Mouse (Mus musculus): Measurements from ENCODE around the gene Actr10.

The Actr10 gene

DNA sequence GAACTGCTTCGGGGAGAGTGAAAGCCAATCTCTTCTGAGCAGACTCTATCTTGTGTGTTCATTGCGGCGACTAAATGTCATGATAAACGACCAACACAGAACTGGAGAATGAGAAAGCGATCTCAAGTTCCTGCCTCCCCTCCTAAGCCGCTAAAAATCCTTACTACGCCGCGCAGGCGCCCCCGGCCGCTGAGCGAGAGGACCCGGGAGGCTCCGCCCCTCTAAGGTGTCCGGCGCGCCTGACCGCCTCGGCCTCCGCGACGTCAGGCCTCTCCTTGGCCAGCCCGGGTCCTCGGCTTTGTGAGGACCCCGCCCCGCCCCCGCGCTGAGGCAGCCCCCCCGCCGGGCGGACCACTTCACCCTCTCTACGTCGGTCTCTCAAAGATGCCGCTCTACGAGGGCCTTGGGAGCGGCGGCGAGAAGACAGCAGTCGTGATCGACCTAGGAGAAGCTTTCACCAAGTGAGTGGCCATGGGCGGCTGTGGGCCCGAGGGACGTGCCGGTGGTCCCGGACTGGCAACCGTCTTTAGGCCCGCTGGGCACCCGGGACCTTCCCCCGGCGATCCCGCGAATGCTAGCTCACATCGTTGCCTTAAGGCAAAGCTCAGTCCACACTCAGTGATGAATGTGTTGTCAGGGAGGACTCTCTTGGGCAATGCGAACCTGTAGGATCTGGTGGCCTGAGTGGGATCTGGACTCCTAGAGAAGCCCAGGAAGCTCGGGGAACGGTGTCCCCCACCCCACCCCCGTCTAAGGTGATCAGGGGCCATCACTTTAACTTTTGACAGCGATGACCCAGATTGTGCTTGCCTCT, at the start of gene Actr10:
Actr10 (plus strand) TSS at position 287 of the 814 bp plus-strand sequence.
- DNase-seq (ENCODE audit: low read depth, low spot score) = peak; percentile 95

DNA sequence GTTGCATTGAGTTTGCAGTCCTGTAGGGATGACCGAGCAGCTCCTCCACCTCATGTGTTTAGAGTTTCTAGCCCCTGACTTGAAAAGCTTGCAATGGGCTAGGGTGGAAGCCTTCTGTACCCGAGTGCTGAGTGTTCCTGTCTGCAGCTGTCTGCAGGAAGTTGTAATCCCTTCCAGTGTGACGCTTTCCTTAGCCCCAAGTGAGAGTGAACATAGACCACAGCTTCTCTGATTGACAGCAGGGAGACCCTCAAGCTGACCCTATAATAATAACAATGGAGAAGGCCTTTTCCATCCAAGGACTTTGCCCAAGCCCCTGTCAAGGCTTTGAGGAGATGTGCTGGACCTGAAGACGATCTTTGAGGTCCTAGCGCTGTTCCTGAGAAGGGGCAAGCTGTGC, 47.3 kb upstream of the Actr10 start:
- no peak for DNase-seq (ENCODE audit: low read depth, low spot score)

DNA sequence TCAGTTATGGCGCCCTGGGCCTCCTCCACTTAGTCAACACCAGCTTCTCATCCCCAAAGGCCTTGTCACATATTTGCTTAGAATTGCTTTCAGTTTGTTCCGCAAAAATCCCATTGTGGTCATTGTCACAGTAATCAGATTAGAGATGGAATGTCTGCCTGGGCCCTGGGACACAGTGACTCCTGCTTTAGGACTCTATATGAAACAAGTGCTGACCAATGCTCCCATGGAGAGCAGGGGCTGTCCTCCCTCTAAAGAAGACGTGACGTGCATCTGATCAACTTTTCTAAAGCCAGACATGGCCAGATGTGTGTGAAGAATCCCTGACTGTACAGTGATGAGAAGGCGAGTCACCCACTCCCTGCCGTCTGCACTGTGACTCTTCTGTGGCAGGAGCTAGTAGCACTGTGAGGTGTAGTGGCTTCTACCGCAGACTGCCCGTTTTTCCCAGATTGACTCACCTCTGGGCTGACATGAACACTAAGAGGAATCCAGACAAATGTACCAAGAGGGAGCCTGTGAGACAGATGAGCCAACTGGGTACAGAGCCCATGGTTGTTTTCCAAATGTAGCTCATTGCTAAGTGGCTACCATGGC, 46.7 kb upstream of the Actr10 start:
- DNase-seq (ENCODE audit: low read depth, low spot score) = no peak

DNA sequence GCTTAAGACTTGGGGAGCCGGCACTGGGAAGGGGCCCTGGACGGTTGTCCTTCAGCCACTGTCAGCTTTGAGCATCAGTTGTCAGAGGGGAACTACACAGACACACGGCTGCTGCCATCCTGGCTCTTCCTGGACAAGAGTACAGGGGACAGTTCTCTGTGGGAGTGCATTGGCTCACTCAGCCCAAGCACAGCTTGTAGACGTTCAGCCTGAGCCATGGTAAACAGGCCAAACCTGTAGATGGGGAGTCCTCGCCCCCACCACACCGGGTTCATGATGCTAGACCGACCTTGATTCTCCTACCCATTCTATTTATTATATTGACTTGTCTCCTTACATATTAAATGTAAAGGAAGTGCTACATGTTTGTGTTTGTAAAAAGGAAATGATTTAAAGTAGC, 42.4 kb upstream of the Actr10 start:
- DNase-seq (ENCODE audit: low read depth, low spot score) = no peak

DNA sequence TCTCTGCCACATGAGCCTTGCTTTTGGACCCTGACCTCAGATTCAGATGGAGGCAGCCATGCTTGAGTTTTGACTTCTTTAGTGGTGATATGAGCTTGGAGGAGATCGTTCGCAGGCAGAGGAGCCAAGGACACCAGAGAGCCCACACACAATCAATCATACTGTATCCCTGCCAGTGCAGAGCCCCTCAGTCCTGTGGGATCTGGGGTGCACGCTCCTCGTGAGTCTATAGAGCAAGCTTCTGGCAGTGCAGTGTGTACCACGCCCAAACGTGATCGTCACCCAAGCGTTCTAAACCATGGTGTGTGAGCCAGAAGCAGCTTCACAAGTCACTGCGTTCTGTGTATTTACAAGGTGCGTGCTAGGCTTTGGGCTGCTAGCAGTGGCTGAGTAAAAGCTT, 41.6 kb upstream of the Actr10 start:
- DNase-seq (ENCODE audit: low read depth, low spot score) = no peak

DNA sequence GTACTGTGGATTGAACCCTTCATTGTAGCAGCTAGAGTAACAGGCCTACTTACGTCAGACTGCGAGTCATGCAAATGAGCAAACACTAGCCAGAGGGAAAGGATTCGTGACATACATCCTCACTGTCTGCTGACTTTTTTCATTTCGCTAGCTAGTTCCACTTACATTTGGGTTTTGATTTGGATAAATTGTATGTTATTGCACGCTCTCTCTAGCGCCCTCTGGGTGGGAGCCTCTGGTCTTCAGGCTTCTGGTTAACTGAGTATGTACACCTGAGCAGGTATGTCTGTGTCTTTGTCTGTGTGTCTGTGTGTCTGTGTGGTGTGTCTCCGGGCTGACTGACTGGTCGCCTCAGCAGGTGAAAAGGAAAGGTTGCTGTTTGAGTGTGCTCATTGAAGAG, 40.2 kb upstream of the Actr10 start:
- peak; percentile 17 for DNase-seq (ENCODE audit: low read depth, low spot score)

DNA sequence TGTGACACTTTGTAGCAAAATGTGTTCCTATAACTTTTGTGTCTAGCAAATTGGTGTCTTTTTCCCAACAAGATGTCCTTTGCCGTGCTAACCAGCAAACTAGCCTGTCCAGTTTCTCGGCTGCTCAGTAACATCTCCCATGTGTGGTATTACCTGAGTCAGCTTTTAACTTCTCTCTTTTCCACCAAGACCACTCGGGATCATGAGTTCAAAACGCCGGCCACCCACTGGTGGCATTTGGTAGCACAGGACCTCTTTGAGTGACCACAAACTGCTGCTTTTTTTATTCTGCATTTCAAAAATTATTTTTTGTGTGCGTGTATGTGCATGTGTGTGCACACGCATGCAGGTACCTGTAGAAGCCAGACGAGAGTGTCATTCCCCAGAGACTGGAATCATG, 39.2 kb upstream of the Actr10 start:
- peak; percentile 46 for DNase-seq (ENCODE audit: low read depth, low spot score)

DNA sequence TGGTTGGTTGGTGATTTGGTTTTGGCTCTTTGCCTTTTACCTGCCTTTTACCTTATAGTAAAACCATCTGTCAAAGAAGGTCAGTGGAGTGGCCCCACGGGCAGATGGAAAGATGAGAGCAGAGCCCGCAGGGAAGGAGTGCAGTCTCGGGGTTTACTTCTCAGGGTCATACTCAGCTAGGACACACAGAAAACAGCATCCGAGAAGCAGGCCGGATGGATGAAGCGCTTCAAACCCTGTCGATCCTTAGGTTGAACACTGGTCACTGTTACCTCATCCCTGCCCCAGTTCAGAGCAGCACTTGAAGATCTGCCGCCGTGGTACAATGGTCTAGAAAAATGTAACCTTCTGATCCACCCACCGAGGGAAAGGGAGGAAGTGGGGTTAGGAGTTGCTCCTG, 33.2 kb upstream of the Actr10 start:
- no peak for DNase-seq (ENCODE audit: low read depth, low spot score)

DNA sequence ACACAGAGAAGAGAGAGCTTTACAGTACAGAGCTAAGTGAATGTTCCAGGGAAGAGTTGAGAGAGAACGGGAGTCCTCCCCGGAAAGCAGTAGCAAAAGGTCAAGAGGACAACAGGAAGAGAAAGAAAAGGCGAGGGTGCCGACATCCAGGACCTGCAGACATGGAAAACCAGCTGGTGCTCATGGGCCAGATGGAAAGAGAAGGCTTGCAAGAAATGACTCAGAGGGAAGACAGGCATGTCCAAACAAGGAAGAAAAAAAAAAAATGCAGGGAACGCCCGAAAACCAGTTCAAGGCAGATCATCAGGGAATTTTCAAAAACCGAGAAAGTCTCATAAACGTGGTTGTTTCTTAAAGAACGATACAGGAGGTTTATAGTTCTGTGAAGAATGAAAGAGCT, 30.8 kb upstream of the Actr10 start:
- DNase-seq (ENCODE audit: low read depth, low spot score) = peak; percentile 28

DNA sequence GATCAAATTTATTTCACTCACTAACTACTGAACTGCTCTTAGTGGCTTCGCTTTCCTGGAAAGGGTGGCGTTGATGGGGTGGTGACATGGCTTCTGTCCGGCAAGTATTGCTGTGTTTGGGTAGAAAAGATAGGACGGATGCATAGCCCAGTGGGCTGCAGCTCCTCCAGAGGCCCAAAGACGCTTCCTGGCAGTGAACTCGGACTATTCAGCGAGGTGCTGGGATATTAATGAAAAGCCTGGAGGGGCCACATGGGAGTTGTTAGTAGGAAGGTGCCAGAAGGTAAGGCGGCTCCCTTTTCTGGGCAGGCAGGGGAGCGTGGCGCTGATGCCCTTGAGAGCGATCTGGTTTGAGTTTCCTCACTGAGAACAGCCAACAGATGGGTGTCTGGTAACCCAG, 30.0 kb upstream of the Actr10 start:
- no peak for DNase-seq (ENCODE audit: low read depth, low spot score)

DNA sequence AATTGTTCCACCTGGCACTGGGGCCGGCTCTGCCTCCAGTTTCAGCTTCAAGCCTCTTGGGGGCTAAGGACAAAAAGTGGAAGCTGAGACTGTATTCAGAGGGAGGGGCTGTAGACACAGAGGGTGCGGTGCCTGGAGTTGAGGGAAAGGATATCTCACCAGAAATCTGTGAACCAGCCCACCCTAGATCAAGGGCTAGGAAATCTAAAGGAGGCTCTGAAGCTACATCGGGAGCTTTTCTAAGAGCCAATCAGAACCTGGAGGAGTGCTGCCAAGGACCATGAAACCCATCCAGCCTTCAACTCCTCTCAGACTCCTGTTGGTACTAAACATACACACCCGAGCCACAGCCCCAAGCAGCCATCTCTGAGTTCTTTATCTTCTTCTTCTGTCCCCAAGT, 29.6 kb upstream of the Actr10 start:
- DNase-seq (ENCODE audit: low read depth, low spot score) = peak; percentile 54

DNA sequence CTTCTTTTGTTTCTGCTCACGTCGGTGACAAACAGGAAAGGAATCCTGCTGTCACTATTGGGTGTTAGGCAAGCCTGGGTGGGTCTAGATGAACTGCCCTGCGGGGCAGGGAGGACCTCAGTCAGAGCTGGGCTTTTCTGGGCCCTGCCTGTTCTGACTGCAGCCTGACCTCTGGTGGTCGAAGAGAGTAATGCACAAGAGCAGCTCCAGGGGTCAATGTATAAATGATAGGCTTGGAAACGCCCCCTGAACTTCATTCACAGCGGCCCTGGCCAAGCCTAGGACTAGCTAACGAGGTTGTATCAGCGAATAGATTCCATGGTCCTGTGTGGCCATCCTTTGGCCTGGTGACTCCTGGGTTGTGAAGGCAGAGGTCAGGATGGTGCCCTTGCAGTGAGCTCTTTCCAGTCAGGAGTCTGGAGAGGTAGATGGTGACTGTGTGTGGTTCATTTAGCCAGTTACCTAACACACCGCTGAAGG, 27.4 kb upstream of the Actr10 start:
- peak; percentile 94 for DNase-seq (ENCODE audit: low read depth, low spot score)

DNA sequence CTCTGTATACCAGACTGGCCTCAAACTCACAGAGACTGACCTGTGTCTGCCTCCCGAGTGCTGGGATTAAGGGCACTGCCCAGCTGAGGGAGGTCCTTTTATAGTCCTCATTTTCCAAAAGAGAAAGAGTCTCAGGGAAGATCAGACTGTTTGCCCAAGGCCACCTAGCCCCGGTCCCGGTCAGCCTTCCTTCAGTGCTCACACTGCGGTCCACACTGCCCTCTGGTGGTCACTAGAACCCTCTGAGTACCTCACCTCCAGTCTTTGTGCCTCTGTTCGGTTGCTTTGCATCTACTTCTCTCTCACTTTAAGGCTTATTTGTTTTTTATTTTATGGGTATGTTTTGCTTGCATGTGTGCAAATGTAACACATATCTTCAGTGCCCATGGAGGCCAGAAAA, 26.6 kb upstream of the Actr10 start:
- peak; percentile 85 for DNase-seq (ENCODE audit: low read depth, low spot score)

DNA sequence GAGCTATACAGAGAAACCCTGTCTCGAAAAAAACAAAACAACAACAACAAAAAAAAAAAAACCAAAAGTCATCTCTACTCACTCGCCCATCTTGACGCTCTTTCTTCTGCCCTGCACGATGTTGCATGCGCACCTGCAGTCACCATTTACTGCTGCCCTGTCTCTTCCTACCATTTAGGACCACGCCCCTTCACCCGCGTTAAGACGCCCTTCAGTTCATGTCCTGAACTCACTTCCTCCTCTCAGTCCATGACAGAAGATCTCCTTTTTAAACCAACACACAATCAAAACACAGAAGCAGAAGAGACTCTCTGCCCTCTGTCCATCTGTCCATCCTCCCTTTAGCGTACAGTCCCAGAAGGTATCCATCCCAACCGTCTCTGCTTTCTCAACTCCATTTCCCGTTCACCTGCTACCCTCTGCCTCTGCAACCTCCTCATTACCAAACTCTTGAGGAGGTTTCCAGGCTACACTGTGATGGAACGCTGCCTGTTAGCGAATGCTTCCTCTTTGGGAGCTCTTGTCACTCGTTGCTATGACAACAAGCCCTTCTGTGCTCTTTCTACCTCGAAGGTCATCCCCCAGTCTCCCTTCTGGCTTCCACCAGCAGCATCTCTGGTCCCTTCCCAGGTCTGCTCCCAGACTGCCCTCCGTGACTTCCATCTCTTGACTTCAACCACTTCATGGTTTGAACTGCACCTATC, 25.8 kb upstream of the Actr10 start:
- peak; percentile 55 for DNase-seq (ENCODE audit: low read depth, low spot score)

DNA sequence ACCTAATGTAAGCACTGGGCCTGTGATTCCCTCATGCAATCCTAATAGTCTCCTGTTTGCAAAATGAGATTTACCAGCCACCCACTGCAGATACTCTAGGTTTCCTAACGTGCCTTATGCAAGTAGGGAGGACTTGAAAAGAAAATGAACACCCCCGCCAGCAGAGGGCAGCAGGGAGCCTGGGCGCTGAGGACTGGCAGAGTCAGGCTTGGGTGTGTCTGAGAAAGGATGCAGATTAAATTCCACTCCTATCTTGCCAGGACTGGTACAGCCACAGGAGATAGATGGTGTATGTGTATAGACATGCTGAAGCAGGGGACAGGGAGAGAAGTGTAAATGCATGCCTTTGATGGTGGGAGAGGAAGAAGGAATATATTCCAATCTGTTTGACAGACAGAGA, 24.2 kb upstream of the Actr10 start:
- peak; percentile 86 for DNase-seq (ENCODE audit: low read depth, low spot score)

DNA sequence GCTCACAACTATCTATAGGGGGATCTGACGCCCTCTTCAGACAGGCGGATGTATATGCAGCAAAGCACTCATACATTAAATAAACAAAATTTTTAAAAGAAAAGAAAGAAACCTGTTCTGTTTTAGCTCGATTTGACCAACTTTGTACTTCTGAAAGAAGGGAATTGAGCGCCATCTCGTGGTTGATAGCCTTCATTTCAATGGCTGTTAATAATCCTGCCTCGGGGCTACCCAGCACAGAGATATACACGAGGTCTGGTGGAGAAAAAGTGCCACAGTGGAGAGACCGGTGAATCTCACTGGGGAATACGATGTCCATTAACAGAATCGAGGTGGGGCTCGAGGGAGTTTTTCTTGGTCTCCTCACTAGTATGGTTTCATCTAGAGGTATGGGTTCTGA, 23.3 kb upstream of the Actr10 start:
- peak; percentile 68 for DNase-seq (ENCODE audit: low read depth, low spot score)

DNA sequence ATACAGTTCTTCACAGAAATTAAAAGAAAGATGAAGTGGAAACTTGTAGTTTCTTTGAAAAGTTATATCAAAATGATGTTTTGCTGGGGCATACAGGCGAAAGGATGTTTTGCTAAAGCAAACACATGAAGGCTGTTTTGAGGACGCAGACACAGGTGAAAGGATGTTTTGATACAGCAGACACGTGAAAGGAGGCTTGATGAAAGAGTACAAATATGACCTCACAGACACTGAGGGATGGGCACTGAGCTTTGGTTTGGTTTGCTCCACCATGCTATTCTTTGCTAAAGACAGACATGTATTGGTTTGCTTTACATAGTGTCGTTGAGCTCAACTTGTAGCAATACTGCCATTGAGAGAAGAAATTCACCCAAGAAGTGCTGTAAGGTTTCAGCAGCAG, 7.9 kb upstream of the Actr10 start:
- no peak for DNase-seq (ENCODE audit: low read depth, low spot score)

DNA sequence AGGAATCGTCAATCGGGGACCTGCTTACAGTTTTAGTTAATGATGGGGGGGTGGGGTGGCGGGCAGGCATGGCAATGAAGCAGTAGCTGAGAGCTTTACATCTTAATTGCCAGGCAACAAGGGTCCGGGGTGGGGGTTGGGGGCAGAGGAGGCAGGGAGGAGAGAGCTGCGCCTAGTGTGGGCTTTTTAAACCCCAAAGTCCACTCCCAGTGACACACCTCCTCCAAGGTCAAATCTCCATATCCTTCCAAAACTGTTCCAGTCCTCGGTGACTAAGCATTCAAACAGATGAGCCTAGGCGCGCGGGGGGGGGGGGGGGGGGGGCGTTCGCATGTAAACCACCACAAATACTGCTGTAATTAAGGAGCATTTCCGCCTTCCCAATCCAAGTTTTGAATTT, 507 bp upstream of the Actr10 start:
- DNase-seq (ENCODE audit: low read depth, low spot score) = peak; percentile 78

DNA sequence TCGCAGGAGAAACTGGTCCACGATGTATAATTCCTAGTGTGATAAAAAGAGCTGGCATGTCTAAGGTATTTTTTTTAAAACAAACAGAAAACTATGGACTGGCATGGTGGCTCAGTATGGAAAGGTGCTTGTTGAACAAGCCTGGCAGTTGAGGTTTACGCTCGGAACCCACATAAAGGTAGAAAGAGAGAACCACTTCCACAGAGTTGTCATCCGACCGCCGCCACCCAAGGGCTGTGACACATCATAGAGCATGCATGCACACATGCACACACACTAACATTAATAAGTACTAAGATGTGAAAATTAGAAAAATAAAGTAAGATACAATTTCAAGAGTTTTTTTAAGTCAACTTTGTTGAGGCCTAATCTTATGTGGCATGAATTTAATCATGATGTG, 3.1 kb downstream of the Actr10 start:
- no peak for DNase-seq (ENCODE audit: low read depth, low spot score)

DNA sequence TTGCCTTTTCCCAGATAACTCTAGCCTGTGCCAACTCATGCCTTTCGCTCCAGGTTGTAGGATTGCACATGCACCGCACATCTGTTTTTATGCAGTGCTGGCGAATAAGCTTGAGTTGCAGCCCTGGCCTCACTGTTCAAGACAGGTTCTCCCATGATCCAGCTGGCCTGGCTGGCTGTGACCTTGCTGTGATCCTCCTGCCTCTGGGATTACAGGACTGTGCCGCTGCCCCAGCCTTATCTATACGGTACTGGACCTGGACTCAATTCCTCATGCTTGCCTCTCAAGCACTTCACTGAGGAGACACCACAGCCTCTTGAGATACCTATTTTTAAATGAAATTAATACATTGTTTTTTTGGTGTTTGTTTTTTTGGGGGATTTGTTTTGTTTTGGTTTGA, 6.5 kb downstream of the Actr10 start:
- DNase-seq (ENCODE audit: low read depth, low spot score) = no peak

DNA sequence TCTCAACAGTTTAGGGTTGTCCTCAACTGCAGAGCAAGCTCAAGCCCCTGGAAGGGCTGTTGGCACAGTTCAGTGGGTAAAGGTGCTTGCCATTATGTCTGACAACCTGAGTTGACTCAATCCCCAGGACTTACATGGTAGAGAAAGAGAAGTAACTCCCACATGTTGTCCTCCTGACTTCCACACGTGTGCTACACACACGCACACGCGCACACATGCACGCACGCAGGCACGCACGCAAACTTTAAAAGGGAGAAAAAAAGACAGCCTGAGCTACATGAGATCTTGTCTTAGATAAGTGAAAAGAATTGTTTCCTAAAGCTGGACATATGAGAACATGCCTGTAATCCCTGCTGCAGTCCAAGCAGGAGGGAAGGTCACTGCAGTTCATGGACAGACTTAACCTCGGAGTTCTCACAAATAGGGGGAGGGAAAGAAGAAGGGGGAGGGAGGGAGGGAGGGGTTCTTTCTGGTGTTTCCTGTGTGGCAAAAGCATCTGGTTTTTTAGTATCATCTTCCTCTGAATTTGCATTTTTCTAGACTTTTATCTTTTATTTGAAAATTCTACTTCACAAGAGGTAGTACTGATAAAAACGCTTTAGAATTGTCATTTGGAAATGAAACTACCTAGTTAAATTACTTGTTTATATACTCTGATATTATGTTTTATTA, 9.1 kb downstream of the Actr10 start:
- no peak for DNase-seq (ENCODE audit: low read depth, low spot score)

DNA sequence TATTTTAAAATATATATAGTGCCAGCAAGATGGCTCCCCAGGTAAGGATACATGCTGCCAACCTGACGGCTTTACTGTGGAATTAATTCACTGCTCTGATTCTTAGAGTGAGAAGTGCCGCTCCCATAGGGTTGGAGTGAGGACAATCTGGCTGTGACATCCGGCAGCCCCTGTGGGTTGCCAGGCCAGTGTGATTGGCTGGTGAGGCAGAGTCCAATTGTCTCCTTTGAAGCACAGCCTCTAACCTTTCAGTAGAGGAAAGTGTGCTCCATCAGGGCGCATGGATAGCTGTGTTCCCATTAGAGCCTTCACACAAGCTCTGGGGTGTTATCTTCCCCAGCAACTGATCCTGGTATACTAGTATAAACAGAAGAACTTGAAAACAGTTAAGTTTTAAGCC, 21.0 kb downstream of the Actr10 start:
- no peak for DNase-seq (ENCODE audit: low read depth, low spot score)

All from ZHBTc4 (cell line).